Mouse (Mus musculus) small intestine, adult 2 months (tissue): ENCODE results near the gene Eng.

Experiments
- CTCF ChIP-seq: fragments of 200-500 bp; IDR thresholded peaks from 2 replicates; pipeline ENCODE4 v1.5.1; 2012; ENCODE audit warnings: low read depth, mild to moderate bottlenecking, control low read depth, inconsistent platforms, low read length, moderate library complexity, mixed read lengths; ENCODE audit not compliant: insufficient replicate concordance, insufficient read length; ENCODE audit errors: extremely low read depth
- POLR2A ChIP-seq: fragments of 200-500 bp; IDR thresholded peaks from 2 replicates; pipeline ENCODE4 v1.6.1; 2012; ENCODE audit warnings: low read depth, mild to moderate bottlenecking, control low read depth, inconsistent platforms, low read length, moderate library complexity

- no peak for TF ChIP-seq CTCF
- no peak for TF ChIP-seq POLR2A
Measured at GRCm38 (mm10) chr2:32641810-32642209, 4.6 kb upstream of the Eng start.
